Mouse (Mus musculus) midbrain, embryonic 13.5 days (tissue): ENCODE data around the gene Hcn3. TPM values are rescaled to one million over a fixed set of nuclear protein-coding genes. Genes with fewer than 3 reads are reported as not detected.

Source experiments
- ATAC-seq: fragments of 200-750 bp; cut with Nextera tagmentation; 2 replicates; pipeline ENCODE4 v1.8.0; 2017; ENCODE audit warnings: mild to moderate bottlenecking, moderate TSS enrichment, moderate library complexity
- H3K27ac ChIP-seq: fragments of 300-500 bp; sonication (generic); 2 replicates; pipeline ENCODE4 v1.5.1; 2015; ENCODE audit warnings: inconsistent platforms, mild to moderate bottlenecking, moderate library complexity
- H3K27me3 ChIP-seq: fragments of 300-500 bp; sonication (generic); 2 replicates; pipeline ENCODE4 v1.6.1; 2015; ENCODE audit warnings: mild to moderate bottlenecking, inconsistent platforms
- H3K36me3 ChIP-seq: fragments of 300-500 bp; sonication (generic); 2 replicates; pipeline ENCODE4 v1.6.1; 2015; ENCODE audit warnings: mild to moderate bottlenecking, inconsistent platforms
- H3K4me1 ChIP-seq: fragments of 300-500 bp; sonication (generic); replicated peaks from 2 replicates; pipeline ENCODE4 v1.6.1; 2015; ENCODE audit warnings: inconsistent platforms
- H3K4me2 ChIP-seq: fragments of 300-500 bp; sonication (generic); replicated peaks from 2 replicates; pipeline ENCODE4 v1.6.1; 2015; ENCODE audit warnings: moderate library complexity, mild to moderate bottlenecking, inconsistent platforms
- H3K4me3 ChIP-seq: fragments of 300-500 bp; sonication (generic); replicated peaks from 2 replicates; pipeline ENCODE4 v1.5.1; 2015; ENCODE audit warnings: mild to moderate bottlenecking, inconsistent platforms
- H3K9ac ChIP-seq: fragments of 300-500 bp; sonication (generic); replicated peaks from 2 replicates; pipeline ENCODE4 v1.6.1; 2015; ENCODE audit warnings: mild to moderate bottlenecking, inconsistent platforms
- H3K9me3 ChIP-seq: fragments of 300-500 bp; sonication (generic); 2 replicates; pipeline ENCODE4 v1.6.1; 2016; ENCODE audit warnings: mild to moderate bottlenecking, inconsistent platforms
- WGBS: fragments of 180-500 bp; shearing (Covaris S2); methylation state at CpG from one replicate; pipeline ENCODE4 v1.1.7; 2015; 5-methylcytosine and 5-hydroxymethylcytosine counted together
- polyA plus RNA-seq: library from polyadenylated mRNA; unstranded; fragments of >200 nt; fragmentation: Nextera tagmentation; extraction: Ambion mirVana; gene quantifications from 2 replicates; pipeline ENCODE4 v1.2.1, GENCODE M21; 2015

Gene Hcn3
- polyA plus RNA-seq, 1 experiment from 2014 or later, result 32.3 TPM

DNA sequence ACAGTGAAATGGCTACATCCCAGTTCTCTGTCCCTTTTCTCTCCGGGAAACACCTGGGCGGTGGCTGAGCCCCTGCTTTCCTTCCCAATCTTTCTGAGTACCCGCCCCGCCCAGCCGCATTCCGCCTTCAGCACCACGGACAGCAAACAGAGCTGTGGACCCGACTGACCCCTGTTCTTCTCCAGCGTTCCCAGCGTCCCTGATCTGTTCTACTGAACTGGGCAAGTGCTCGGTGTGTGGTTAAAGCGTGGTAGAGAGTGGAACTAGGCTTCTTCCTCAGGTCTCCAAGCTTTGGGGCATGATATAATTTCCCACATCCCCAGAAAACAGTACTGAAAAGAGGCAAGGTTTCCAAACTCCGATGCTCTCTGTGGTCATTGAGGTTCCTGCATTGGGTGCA lies 785 bp downstream of the Hcn3 start:
- WGBS, result 2% methylated on average over 13 of the region's 13 CpGs
- H3K4me3 ChIP-seq, result peak overlapping the region; percentile 88
- no peaks in the 10 kb centered on the region for H3K9me3 ChIP-seq
- peaks cover 30% of the 10 kb centered on the region for H3K4me1 ChIP-seq
- H3K27me3 ChIP-seq, result 0 out of 2 replicates have a peak, but pooled peaks cover 4% of the 10 kb centered on the region
- no peaks in the 10 kb centered on the region for H3K36me3 ChIP-seq
- ATAC-seq, result peak; percentile 25
- peak overlapping the region; percentile 56; the same call in 1 of the 2 replicates for H3K27ac ChIP-seq
- H3K4me2 ChIP-seq, result peak overlapping the region; percentile 92
- H3K9ac ChIP-seq, result peak overlapping the region; percentile 90

DNA sequence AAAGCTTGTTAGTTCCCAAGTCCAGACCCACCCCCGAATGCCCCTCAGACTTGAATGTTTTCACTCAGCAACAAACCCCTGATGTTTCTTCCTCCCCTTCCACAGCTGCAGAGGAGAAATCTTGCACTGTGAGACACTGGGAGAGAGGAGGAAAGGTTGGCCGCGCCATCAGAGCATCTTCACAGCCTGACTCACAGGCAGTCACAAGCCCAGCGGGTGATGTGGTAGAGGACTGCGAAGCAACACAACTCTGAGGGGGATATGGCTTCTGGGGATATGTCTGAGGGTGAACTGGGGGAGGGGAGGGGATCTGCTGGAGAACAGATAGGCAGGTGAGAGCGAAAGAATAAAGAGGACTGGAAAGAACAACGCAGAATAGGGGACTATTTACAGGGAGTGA lies 1.3 kb downstream of the Hcn3 start:
- Histone ChIP-seq H3K4me1 (peaks cover 25% of the 10 kb centered on the region), H3K4me3 (peak overlapping the region; percentile 88), H3K9me3 (no peaks in the 10 kb centered on the region), H3K9ac (peak overlapping the region; percentile 90), H3K4me2 (peak overlapping the region; percentile 92), H3K27ac (peak overlapping the region; percentile 44), H3K36me3 (no peaks in the 10 kb centered on the region), H3K27me3 (0 out of 2 replicates have a peak, but pooled peaks cover 4% of the 10 kb centered on the region)
- WGBS, result 21% methylated on average over 7 of the region's 7 CpGs
- ATAC-seq, result no peak

DNA sequence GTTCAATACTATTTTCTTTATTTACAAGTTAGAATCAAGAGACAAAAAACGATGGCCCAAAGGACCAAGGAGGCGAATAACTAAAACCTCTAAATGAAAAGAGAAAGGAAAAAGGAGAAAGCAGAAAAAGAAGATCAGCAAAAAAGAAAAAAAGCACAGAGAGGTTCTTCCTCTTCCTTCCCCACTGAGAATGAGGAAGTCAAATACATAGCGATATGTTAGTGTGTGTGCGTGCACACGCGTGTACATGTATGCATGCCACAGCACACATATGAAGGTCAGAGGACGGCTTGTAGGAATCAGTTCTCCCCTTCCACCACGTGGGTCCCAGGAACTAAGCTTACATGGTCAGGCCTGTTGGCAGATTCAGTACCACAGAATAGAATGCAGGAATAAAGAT lies 3.0 kb downstream of the Hcn3 start:
- Histone ChIP-seq H3K4me2 (no peak overlapping the region), H3K4me1 (peaks cover 24% of the 10 kb centered on the region), H3K27me3 (0 out of 2 replicates have a peak, but pooled peaks cover 4% of the 10 kb centered on the region), H3K4me3 (no peak overlapping the region), H3K27ac (no peak overlapping the region), H3K9me3 (no peaks in the 10 kb centered on the region), H3K9ac (no peak overlapping the region), H3K36me3 (peaks cover 8% of the 10 kb centered on the region)
- ATAC-seq, result no peak
- WGBS, result 90% methylated on average over 8 of the region's 8 CpGs

GRCm38 (mm10) chr3:89152084-89152835 lies 7.7 kb downstream of the Hcn3 start:
- H3K9ac ChIP-seq, result no peak overlapping the region
- WGBS, result 64% methylated on average over 17 of the region's 17 CpGs
- H3K27ac ChIP-seq, result no peak overlapping the region
- no peak for ATAC-seq
- peaks cover 6% of the 10 kb centered on the region for H3K4me1 ChIP-seq
- H3K9me3 ChIP-seq, result no peaks in the 10 kb centered on the region
- peaks cover 37% of the 10 kb centered on the region for H3K36me3 ChIP-seq
- H3K4me2 ChIP-seq, result no peak overlapping the region
- peaks cover 22% of the 10 kb centered on the region; the same call in 1 of the 2 replicates for H3K27me3 ChIP-seq
- no peak overlapping the region for H3K4me3 ChIP-seq

- peaks cover 20% of the 10 kb centered on the region for H3K4me1 ChIP-seq
- H3K36me3 ChIP-seq, result peaks cover 37% of the 10 kb centered on the region
- no peak for ATAC-seq
- H3K27ac ChIP-seq, result no peak overlapping the region
- WGBS, result 65% methylated on average over 14 of the region's 14 CpGs
- 0 out of 2 replicates have a peak overlapping the region, but pooled peaks have one; percentile 36 for H3K9ac ChIP-seq
- no peaks in the 10 kb centered on the region for H3K9me3 ChIP-seq
- no peak overlapping the region for H3K4me3 ChIP-seq
- no peak overlapping the region for H3K4me2 ChIP-seq
- peaks cover 31% of the 10 kb centered on the region; the same call in 1 of the 2 replicates for H3K27me3 ChIP-seq
Measured at GRCm38 (mm10) chr3:89148567-89148966, 11.4 kb downstream of the Hcn3 start.

DNA sequence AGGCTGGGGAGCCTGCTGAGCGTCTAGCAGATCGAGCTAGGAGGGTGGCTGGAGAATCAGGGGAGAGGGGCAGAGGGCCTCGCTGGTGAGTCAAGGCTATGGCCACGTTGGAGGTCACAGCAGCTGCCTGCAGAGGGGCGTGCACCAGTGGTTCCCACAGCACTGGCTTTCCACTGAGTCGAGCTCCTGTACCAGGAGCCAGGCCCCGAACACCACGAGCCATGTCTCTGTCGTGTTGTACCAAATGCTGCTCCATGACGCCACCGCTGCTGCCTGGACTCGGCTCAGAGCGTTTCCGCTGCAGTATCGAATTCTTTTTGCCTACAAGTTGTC lies 12.1 kb downstream of the Hcn3 start:
- Histone ChIP-seq H3K36me3 (peaks cover 37% of the 10 kb centered on the region), H3K9ac (no peak overlapping the region), H3K9me3 (no peaks in the 10 kb centered on the region), H3K4me2 (0 out of 2 replicates have a peak overlapping the region, but pooled peaks have one; percentile 3), H3K4me3 (no peak overlapping the region), H3K27me3 (peaks cover 31% of the 10 kb centered on the region; the same call in 1 of the 2 replicates), H3K4me1 (peaks cover 20% of the 10 kb centered on the region), H3K27ac (no peak overlapping the region)
- ATAC-seq, result no peak
- WGBS, result 8% methylated on average over 15 of the region's 15 CpGs

DNA sequence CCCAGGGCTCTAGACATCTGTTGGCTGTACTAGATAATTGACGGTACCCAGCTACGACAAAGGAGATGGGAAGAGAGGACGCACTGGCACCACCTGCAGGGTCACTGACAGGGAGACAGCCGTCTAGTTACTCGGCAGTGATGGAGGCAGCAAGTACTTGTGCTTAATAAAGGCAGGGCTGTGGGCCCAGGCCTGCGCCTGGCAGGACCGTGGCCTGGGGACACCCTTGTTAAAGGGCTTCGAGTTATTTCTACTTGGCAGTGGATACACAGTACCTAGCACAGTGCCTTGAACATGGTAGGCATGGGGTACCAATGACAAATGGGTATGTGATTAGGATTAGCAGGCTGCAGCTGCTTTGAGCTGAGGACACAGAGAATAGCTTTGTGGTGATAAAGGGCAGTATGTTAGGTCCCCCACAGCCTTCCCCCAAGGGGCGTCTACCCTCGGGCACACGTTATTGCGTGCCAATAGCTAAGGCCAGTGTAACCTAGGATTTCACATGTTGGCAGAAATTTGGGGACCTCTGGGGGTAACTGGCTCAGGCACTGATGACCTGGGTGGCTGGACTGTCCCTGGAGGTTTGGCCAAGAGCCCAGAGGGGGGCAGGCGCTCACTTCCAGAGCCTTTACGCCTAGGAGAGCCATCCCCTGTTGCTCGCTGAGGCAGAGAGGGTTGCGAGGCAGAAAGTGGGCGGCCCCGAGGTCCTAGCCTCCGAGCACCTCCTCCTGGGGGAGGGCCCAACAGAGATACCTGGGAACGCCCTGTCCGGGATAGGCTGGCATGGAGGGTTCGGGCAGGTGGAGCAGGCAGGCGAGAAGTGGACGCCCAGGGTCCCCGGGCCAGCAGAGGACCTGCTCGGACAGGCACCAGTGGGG lies 12.7 kb downstream of the Hcn3 start:
- 24% methylated on average over 26 of the region's 26 CpGs for WGBS
- peak; percentile 53; the same call in 1 of the 2 replicates for ATAC-seq
- H3K4me2 ChIP-seq, result 0 out of 2 replicates have a peak overlapping the region, but pooled peaks have one; percentile 3
- peaks cover 20% of the 10 kb centered on the region for H3K4me1 ChIP-seq
- H3K27me3 ChIP-seq, result peaks cover 36% of the 10 kb centered on the region; the same call in 1 of the 2 replicates
- H3K36me3 ChIP-seq, result peaks cover 31% of the 10 kb centered on the region
- H3K9ac ChIP-seq, result no peak overlapping the region
- H3K9me3 ChIP-seq, result no peaks in the 10 kb centered on the region
- H3K4me3 ChIP-seq, result no peak overlapping the region
- H3K27ac ChIP-seq, result no peak overlapping the region

DNA sequence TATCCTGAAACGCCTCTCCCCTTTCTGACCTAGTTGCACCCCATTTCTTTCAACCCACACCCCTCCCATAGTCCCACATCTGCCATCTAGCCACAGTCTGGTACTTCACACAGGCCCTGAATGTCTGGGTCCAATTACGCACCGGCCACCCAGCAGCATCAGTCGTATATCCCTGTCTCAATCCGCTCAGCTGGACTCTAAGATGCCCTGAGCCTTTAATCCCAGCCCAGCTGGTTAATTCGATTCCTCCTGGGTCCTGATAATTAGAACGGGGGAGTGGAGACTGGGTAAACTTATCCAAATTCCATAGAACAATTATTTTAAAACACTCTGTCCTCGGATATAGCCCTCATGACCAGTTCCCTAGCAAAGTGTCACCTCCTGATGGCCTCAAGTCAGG lies 14.4 kb downstream of the Hcn3 start:
- H3K4me3 ChIP-seq, result no peak overlapping the region
- no peak for ATAC-seq
- peaks cover 19% of the 10 kb centered on the region for H3K36me3 ChIP-seq
- no peak overlapping the region for H3K9ac ChIP-seq
- peaks cover 20% of the 10 kb centered on the region for H3K4me1 ChIP-seq
- WGBS, result 24% methylated on average over 8 of the region's 8 CpGs
- peaks cover 33% of the 10 kb centered on the region; the same call in 1 of the 2 replicates for H3K27me3 ChIP-seq
- H3K27ac ChIP-seq, result no peak overlapping the region
- no peaks in the 10 kb centered on the region for H3K9me3 ChIP-seq
- no peak overlapping the region for H3K4me2 ChIP-seq

GRCm38 (mm10) chr3:89144821-89145220 lies 15.2 kb downstream of the Hcn3 start:
- WGBS, result 87% methylated on average over 10 of the region's 10 CpGs
- H3K27me3 ChIP-seq, result peaks cover 28% of the 10 kb centered on the region; the same call in 1 of the 2 replicates
- H3K4me1 ChIP-seq, result peaks cover 20% of the 10 kb centered on the region
- H3K9me3 ChIP-seq, result no peaks in the 10 kb centered on the region
- H3K4me2 ChIP-seq, result no peak overlapping the region
- no peak for ATAC-seq
- H3K27ac ChIP-seq, result no peak overlapping the region
- no peak overlapping the region for H3K4me3 ChIP-seq
- H3K9ac ChIP-seq, result no peak overlapping the region
- peaks cover 12% of the 10 kb centered on the region; the same call in 1 of the 2 replicates for H3K36me3 ChIP-seq

GRCm38 (mm10) chr3:89136365-89136764 lies 23.6 kb downstream of the Hcn3 start:
- Histone ChIP-seq H3K4me1 (peaks cover 9% of the 10 kb centered on the region), H3K27me3 (peaks cover 7% of the 10 kb centered on the region; the same call in 1 of the 2 replicates), H3K4me2 (no peak overlapping the region), H3K9me3 (no peaks in the 10 kb centered on the region), H3K36me3 (no peaks in the 10 kb centered on the region), H3K27ac (no peak overlapping the region), H3K9ac (no peak overlapping the region), H3K4me3 (no peak overlapping the region)
- no peak for ATAC-seq
- WGBS, result 40% methylated on average over 9 of the region's 9 CpGs

DNA sequence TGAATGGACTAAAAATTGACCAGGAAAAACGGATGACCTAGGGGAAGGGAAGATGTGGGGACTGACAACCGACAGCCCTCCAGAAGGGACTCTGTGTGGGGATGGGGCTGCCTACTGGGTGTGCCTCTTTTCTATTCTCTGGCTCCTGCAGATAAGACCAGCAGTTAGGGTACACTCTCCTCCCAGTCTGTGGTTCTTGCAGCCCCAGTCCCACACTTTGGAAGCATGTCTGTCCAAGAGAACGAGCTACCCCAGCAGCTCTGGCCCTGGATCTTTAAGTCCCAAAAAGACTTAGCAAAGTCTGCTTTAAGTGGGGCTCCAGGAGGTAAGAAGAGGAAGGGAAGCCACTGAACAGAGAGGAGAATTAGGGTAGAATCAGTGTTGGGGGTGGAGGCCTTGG lies 24.0 kb downstream of the Hcn3 start, which contains the start of gene Pklr:
TSS of gene Pklr (plus strand) at position 185 of the 400 bp plus-strand sequence.
- Histone ChIP-seq H3K36me3 (no peaks in the 10 kb centered on the region), H3K27ac (no peak within 1 kb of the TSS), H3K9me3 (no peaks in the 10 kb centered on the region), H3K4me1 (peaks cover 9% of the 10 kb centered on the region), H3K4me2 (no peak within 1 kb of the TSS), H3K9ac (no peak within 1 kb of the TSS), H3K4me3 (no peak within 1 kb of the TSS), H3K27me3 (peaks cover 7% of the 10 kb centered on the region; the same call in 1 of the 2 replicates)
- 60% methylated on average over 3 of the region's 3 CpGs for WGBS
- ATAC-seq, result no peak

DNA sequence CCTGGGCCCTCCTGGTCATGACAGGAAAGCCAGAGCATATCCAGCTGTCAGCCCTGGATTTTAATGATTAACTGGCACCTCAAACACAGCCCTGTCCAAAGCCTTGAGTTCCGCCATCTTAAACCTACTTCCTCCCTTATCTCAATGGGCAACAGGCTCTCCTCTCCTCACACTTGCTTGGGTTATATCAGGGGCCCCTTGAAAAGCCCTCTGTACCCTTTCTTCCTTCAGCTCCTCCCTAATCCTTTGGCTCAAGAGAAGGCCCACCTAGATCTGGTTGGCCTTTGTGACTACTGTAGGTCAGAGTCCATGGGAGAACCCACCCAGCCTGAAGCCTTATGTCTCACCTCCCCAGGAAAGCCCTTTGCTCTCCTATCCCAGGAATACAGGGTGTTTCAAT lies 26.2 kb downstream of the Hcn3 start:
- Histone ChIP-seq H3K36me3 (no peaks in the 10 kb centered on the region), H3K9ac (no peak overlapping the region), H3K9me3 (no peaks in the 10 kb centered on the region), H3K4me3 (no peak overlapping the region), H3K4me2 (no peak overlapping the region), H3K4me1 (peaks cover 9% of the 10 kb centered on the region), H3K27ac (no peak overlapping the region), H3K27me3 (peaks cover 7% of the 10 kb centered on the region; the same call in 1 of the 2 replicates)
- WGBS, result 100% methylated on average over 1 of the region's 1 CpGs
- no peak for ATAC-seq
